Mouse (Mus musculus): ENCODE measurements around the gene Erbb2.

Erbb2 gene

GRCm38 (mm10) chr11:98385638-98386585, 26.4 kb upstream of the Erbb2 start, which contains the start of gene Pnmt:
Pnmt (plus strand) TSS chr11:98386450.
- DNase-seq: no peak

DNA sequence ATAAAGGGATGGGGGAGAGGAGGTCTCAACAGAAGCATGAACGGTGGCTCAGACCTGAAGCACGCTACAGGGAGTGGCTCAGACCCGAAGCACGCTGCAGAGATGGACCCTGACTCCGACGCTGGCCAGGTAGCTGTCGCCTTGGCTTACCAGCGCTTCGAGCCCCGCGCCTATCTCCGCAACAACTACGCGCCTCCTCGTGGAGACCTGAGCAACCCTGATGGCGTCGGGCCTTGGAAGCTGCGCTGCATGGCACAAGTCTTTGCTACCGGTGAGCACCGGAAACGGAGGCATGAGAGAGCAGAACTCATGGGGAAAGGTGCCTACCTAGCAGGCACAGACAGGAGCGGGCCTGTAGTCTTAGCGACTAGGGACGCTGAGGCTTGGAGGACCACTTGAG, 25.7 kb upstream of the Erbb2 start:
- peak in 1 of 2 experiments; percentile 40 for DNase-seq

DNA sequence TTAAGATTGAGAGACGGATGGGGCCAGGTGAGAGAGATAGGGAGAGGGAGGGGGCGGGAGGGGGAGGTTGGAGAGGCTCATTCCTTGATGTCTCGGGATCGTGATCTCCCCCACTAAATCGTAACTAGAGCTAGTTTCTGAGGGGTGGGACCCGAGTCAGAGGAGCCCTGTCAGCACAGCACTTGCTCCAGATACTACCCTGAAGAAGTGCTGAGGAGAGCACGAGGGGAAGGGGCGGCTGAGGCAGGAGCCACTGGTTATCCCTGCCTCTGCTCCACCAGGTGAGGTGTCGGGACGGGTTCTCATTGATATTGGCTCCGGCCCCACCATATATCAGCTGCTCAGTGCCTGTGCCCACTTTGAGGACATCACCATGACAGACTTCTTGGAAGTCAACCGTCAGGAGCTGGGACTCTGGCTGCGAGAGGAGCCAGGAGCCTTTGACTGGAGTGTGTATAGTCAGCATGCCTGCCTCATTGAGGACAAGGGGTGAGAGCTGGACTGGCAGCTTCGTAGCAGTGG, 25.2 kb upstream of the Erbb2 start:
- DNase-seq: no peak

DNA sequence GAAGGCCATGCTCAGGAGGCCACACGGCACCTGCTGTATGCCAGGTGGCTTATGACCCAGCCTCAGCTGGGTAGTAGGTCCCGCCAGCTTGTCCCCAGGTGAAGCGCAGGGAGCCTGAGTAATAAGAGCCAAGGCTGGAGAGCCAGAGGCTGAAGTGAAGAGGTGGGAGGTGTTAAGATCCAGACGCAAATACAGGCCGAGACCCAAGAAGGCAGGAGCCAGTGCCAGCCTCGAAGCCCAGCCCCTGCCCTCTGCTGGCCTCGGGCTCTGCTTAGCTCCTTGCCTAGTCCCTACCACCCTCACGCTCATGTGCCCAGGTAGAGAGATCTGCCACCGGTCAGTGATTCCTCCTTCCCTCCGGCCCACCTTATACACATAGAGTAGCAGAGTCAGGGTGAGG, 24.0 kb upstream of the Erbb2 start:
- DNase-seq: peak in 1 of 2 experiments; percentile 10

GRCm38 (mm10) chr11:98389221-98389780, 23.0 kb upstream of the Erbb2 start:
- DNase-seq: peak; percentile 79 to 83

DNA sequence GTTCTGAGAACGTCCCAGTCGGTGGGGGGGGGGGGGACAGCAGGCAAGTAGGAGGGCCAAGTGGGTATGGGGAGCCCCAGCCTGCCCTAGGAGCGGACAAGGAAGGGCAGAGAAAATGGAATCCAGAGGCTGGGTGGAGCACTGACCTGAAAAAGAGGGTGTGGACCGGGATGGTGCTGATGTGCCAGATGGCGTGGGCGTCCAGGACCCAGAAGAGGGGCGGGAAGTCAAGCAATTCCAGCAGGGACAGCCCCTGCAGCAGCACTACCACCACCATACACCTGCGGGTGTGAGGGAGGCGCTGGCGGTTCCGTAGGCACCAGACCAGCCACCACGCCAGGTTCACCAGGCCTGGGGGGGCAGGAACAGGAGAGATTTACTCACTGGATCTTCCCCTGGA, 22.1 kb upstream of the Erbb2 start:
- peak in 1 of 2 experiments; percentile 8 for DNase-seq

- no peak for DNase-seq
These were observed 20.2 kb upstream of the Erbb2 start for GRCm38 (mm10) chr11:98392034-98392433.

DNA sequence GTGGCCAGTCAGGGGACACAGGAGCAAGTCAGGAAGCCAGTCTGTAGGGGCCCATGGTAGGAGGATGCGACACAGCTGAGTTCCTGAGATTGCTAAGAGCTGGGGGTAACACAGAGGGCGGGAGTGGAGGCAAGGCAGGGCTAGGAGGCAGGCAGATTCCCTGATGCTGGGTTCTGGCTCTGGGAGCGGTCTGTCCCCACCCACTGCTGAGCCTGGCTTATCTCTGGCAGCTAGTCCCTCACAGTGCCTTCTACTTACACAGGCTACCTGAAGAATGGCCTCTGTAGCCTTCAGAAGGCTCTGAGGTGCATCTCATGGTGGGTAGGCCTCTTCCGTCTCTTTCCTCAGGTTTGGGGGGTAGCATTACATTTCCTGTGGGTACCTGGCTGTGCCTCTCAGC, 19.6 kb upstream of the Erbb2 start:
- no peak for DNase-seq

DNA sequence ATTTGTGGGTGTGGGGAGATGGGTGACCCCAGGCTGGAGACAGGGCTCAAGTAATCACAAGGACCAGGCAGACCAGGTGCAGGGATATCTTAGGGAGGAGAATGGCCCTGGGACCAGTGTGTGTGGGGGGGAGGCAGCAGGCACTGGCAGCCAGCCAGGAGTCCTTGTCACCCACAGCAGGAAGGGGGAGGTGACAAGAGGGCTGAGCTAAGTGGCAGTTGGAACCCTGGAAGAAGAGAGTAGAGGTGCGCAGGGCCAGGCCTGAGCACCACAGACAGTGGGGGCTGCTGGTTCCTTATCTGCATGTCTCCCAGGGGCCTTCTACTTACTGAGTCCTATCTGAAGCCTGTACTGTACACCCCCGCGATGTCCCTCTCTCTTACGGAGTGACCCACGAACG, 19.0 kb upstream of the Erbb2 start:
- DNase-seq: peak; percentile 28 to 31

DNA sequence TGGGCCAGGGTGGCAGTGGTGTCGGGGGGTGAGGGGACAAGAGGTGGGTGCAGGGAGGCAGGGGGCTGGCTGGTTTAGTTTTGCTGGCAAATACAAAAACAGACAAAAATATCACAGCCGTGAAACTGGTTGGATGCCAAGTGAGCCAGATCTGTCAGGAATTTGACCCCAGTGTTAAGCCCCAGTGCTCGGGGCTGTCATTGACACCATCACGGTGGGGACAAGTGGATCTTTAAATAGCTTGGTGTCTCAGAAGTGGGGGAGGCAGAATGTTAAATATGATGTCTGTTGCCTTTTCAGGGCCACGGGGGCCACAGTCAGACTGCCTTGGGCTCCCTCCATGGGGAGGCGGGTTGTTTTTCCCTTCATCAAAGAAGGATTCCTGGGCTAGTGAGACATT, 18.0 kb upstream of the Erbb2 start:
- DNase-seq: peak; percentile 31 to 33

- peak in 1 of 2 experiments; percentile 27 for DNase-seq
These were observed 17.2 kb upstream of the Erbb2 start for GRCm38 (mm10) chr11:98395041-98395440.

DNA sequence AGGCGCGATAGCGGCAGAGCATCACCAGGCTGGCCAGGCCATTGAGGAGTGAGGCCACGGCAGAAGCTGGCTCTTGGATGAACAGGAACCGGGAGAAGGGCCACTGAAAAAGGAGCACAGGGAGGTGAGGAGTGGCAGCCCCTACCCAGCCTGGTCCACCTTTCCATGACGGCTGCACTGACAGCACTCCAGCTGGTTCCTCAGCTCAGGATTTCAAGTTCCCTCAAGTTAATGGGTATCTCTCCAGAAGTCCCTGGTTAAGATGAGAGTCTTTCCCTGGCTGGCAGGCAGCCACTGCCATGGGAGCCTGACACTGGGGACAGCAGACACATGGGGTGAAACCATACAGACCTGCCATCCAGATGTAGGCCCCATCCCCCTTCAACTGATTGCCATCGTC, 14.3 kb upstream of the Erbb2 start:
- DNase-seq: no peak

GRCm38 (mm10) chr11:98400161-98400726, 12.0 kb upstream of the Erbb2 start, which contains the start of gene Pgap3:
Pgap3 (minus strand) TSS chr11:98400490.
- DNase-seq: peak; percentile 94

DNA sequence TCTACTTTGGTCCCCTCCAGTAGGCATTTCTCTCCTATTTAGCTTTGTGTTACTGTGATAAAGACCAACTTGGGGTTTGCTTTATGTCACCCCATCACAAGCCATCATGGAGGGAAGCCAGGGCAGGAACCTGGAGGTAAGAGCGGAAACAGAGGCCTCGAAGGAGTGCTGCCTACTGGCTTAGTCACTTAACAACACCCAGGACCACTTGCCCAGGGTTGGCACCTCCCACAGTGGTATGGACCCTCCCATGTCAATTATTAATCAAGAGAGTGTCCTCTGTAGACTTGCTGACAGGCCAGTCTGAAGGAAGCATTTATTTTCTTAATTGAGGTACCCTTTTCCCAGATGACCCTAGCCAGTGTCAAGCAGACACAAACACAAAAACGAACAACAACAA, 11.5 kb upstream of the Erbb2 start:
- peak in 1 of 2 experiments; percentile 37 for DNase-seq

GRCm38 (mm10) chr11:98406621-98407020, 5.6 kb upstream of the Erbb2 start:
- no peak for DNase-seq

GRCm38 (mm10) chr11:98408872-98409271, 3.4 kb upstream of the Erbb2 start:
- DNase-seq: no peak

GRCm38 (mm10) chr11:98409341-98409822, 2.9 kb upstream of the Erbb2 start:
- no peak for DNase-seq

GRCm38 (mm10) chr11:98412797-98413301, 579 bp downstream of the Erbb2 start:
- peak; percentile 25 to 30 for DNase-seq

DNA sequence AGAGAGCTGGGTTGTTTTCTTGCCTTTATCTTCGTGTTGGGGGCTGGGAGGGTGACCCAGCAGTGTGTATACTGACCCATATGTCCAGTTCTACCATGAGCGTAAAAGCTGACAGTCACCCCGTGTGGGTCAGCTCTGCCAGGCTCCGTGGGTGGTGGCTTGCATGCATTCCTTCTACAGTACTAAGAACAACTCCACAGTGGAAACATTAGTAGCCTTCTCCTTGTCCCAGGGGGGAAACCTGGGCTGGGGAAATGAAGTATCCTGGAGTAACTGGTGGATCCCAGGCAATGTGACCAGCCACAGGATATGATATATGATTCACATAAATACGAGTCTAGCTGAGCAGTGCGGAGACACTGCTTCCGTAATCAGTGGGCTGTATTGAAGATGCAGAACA, 1.5 kb downstream of the Erbb2 start:
- DNase-seq: no peak

DNA sequence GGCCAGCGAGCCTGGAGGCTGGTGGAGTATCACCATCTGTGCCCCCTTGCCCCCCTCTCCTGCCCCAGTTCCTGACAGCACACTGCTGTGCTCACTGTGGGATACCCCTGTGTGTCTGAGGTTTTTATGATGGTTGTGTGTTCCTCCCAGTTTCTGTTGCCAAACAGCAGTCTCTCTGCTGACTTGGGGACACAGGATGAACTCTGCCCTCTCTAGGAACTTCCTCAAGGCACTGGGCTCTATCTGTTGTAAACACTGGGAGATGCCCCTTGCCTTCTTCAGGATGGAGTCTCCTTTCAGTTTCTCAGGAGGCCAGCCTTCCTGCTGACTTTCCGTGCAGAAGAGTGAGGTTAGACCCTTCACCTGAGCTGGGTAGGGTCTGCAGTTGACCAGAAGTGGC, 1.9 kb downstream of the Erbb2 start:
- no peak for DNase-seq

DNA sequence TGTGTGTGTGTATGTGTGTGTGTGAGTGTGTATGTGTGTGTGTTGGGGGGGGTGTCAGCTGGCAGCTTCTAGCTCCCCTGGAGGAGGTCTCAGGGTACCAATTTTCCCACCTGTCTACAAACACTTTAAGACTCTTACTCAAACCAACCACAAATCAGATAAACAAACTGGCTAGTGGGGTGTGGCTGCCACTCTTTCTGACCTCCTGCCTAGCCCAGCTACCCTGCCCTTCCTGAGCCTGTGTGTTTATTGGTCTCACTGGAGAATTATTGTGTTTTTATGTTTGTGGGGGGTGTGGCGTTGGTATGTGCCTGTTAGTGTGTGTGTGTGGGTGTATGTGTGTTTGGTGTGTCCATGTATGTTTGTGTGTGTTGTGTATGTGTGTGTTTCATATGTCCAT, 4.8 kb downstream of the Erbb2 start:
- DNase-seq: no peak

DNA sequence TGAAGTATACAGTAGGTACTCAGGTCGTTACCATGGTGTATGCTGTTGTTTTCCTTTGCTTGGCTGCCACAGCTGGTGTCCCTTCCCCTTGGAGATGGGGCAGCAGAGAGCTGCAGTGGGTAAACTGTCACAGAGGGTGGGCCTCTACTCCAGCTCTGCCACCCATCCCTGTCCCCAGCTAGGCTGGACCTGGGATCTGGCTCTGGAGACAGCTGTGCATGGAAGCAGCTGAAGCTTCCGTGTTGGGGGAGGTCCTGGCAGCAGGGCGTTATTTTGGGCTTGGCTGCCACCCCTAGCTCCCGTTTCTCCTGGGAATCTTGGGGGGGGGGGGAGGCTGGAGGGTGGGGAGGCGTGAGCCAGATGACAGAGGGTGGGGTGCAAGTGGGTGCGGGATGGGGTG, 6.0 kb downstream of the Erbb2 start:
- no peak for DNase-seq

DNA sequence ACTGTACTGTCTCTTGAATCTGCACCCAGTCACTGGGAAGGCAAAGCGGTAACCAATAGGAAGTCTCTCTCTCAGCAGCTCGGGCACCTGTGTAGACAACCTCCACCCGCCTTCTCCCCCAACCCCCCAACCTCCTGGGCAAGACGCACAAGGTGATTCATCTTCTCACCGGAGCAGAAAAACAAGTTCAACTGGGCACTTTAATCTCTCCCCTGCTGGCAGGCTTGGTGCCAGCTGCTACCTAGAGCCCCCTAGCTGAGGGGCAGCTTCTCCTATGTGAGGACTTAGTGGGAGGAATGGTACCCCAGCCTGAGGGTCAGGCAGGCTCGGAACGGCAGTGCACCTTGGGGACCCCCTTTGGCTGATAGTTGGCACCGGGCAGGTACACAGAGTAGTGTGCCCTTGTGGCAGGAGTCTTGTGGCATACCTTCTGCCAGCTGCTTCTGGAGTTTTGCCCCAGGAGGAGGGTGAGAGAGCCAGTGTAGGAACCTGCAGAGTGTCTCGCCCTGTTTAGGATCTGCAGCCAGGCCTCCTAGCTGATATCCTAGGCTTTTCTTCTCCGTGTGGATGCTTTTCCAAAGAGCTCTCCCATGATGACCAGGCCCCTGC, 6.8 kb downstream of the Erbb2 start:
- no peak for DNase-seq
